Mouse (Mus musculus): ENCODE measurements around the gene Ccdc69. TPM values are rescaled to one million over a fixed set of nuclear protein-coding genes. Genes with fewer than 3 reads are reported as not detected.

The Ccdc69 gene
- polyA plus RNA-seq, 1 experiment from 2014 or later: 18.8 TPM

DNA sequence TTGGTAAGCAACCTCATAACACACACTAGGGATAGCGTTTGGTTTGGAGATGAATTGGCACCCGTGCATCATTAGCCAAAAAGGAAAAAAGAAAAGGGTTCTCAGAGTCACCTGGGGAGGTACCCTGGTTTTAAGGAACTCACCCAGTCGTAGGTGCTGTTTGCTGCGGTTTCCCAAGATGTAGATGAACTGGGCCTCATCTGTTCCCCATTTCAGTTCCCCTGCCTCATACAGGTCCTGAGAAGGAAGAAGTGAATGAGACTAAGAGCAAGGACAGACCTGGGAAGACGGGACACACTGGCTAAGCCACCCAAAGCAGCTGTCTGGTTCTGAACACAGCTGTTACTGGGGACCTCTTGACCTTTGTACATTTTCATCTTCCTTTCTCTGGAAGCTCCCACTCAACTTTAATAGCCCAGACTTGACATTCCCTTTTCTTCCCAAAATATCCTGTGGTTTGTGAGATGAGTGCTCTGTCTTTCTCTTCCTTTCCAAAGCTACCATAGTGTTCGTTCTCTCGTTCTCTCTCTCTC, 72.9 kb downstream of the Ccdc69 start:
- no peak overlapping the region for H3K27ac ChIP-seq (replicated peaks)
- H3K9ac ChIP-seq: no peak overlapping the region
- no peaks in the 10 kb centered on the region for H3K27me3 ChIP-seq (replicated peaks)
- 79% methylated on average over 7 of the region's 7 CpGs for WGBS
- H3K9me3 ChIP-seq: no peaks in the 10 kb centered on the region
- H3K4me2 ChIP-seq: no peak overlapping the region
- H3K4me3 ChIP-seq: no peak overlapping the region
- H3K4me1 ChIP-seq: no peaks in the 10 kb centered on the region
- ATAC-seq (ENCODE audit: extremely low read depth, insufficient number of reproducible peaks, low FRiP score, low TSS enrichment): no peak
- peaks cover 97% of the 10 kb centered on the region for H3K36me3 ChIP-seq

Other genes with a start within 250 kb of the Ccdc69 start
- 12.2 and 17.2 TPM in 2 replicates for gene Lyrm7, start 217.2 kb downstream of the Ccdc69 start, polyA plus RNA-seq (2015; fragmentation: Nextera tagmentation; extraction: Ambion mirVana)
- gene Hint1, start 211.7 kb downstream of the Ccdc69 start, polyA plus RNA-seq (2015; fragmentation: Nextera tagmentation; extraction: Ambion mirVana): 637 and 710 TPM in 2 replicates
- gene Gpx3, start 175.7 kb downstream of the Ccdc69 start, polyA plus RNA-seq (2015; fragmentation: Nextera tagmentation; extraction: Ambion mirVana): 1,129 and 1,294 TPM in 2 replicates
- gene Tnip1, start 115.2 kb downstream of the Ccdc69 start, polyA plus RNA-seq (2015; fragmentation: Nextera tagmentation; extraction: Ambion mirVana): 18.6 and 21.2 TPM in 2 replicates
- 315 and 354 TPM in 2 replicates for gene Anxa6, start 44.7 kb downstream of the Ccdc69 start, polyA plus RNA-seq (2015; fragmentation: Nextera tagmentation; extraction: Ambion mirVana)
- 42.2 and 45.3 TPM in 2 replicates for gene Gm2a, start 20.0 kb upstream of the Ccdc69 start, polyA plus RNA-seq (2015; fragmentation: Nextera tagmentation; extraction: Ambion mirVana)
- gene Slc36a3, start 73.6 kb upstream of the Ccdc69 start, polyA plus RNA-seq (2015; fragmentation: Nextera tagmentation; extraction: Ambion mirVana): not detected in 2 replicates
- 2.9 and 4.3 TPM in 2 replicates for gene Slc36a2, start 106.9 kb upstream of the Ccdc69 start, polyA plus RNA-seq (2015; fragmentation: Nextera tagmentation; extraction: Ambion mirVana)
- 0.88 and 1.0 TPM in 2 replicates for gene Slc36a1, start 126.2 kb upstream of the Ccdc69 start, polyA plus RNA-seq (2015; fragmentation: Nextera tagmentation; extraction: Ambion mirVana)